Mouse (Mus musculus): Measurements from ENCODE around the gene Gmfg. TPM values are rescaled to one million over a fixed set of nuclear protein-coding genes. Genes with fewer than 3 reads are reported as not detected.
A peak's percentile ranks its signal among the peaks of the same experiment; 100 is the strongest.

The Gmfg gene
- total and polyA plus RNA-seq, 2 experiments from 2014 or later = 4.0 to 4.3 TPM

DNA sequence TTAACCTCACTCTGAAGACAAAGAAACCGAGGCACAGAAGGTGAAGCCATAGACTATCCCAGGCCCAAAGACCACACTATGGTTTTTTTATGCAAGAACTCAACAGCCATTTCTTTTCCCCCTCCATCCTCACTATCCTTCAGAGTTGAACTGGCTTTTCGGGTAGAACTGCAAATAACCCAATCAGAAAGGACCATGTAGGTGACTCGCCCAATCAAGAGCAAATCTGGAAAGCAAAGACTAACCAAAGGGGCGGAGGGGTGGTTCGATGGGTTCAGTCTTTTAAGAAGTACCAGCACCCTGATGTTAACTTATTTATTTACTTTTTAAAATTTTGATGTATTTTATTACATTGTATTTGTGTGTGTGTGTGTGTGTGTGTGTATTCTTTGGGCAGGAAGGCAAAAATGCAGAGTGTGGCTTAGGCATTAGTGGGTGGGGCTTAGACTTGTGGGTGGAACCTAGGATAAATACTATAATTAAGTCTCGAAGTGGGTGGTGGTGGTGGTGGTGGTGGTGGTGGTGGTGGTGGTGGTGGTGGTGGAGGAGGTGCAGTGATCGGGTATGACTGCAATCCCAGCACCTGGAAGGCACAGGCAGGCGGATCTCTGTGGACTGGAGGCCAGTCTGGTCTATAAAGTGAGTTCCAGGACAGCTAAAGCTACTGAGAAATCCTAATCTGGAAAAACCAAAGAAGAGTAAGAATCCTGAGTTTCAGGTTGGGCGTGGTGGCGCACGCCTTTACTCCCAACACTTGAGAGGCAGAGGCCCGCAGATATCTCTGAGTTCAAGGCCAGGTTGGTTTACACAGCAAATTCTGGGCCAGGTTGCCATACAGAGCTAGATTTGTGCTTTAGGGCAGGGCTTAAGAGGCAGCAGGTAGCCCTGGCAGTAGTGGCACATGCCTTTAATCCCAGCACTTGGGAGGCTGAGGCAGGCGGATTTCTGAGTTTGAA lies 10.9 kb downstream of the Gmfg start:
- TF ChIP-seq CTCF (IDR thresholded peaks at IDR 0.05) = no peak
- no peaks in the 10 kb centered on the region for H3K9me3 ChIP-seq (ENCODE audit: low read length)
- no peak overlapping the region for H3K4me3 ChIP-seq (ENCODE audit: low read depth, low read length)
- WGBS = 74% methylated on average over 13 of the region's 13 CpGs
- no peak overlapping the region for H3K9ac ChIP-seq (replicated peaks; ENCODE audit: low read length, poor library complexity, severe bottlenecking)
- DNase-seq (ENCODE audit: low spot score) = no peak
- no peaks in the 10 kb centered on the region for H3K27me3 ChIP-seq (ENCODE audit: insufficient read depth, low read length)
- no peak for ATAC-seq (ENCODE audit: low FRiP score)
- H3K4me2 ChIP-seq (ENCODE audit: low read depth, low read length, poor library complexity, severe bottlenecking) = no peak overlapping the region
- no peaks in the 10 kb centered on the region for H3K36me3 ChIP-seq (ENCODE audit: insufficient read depth, low read length)
- no peak overlapping the region for H3K27ac ChIP-seq (ENCODE audit: low read depth, low read length)
- peaks cover 4% of the 10 kb centered on the region; the same call in 1 of the 2 replicates for H3K4me1 ChIP-seq (ENCODE audit: insufficient read depth, low read length)

DNA sequence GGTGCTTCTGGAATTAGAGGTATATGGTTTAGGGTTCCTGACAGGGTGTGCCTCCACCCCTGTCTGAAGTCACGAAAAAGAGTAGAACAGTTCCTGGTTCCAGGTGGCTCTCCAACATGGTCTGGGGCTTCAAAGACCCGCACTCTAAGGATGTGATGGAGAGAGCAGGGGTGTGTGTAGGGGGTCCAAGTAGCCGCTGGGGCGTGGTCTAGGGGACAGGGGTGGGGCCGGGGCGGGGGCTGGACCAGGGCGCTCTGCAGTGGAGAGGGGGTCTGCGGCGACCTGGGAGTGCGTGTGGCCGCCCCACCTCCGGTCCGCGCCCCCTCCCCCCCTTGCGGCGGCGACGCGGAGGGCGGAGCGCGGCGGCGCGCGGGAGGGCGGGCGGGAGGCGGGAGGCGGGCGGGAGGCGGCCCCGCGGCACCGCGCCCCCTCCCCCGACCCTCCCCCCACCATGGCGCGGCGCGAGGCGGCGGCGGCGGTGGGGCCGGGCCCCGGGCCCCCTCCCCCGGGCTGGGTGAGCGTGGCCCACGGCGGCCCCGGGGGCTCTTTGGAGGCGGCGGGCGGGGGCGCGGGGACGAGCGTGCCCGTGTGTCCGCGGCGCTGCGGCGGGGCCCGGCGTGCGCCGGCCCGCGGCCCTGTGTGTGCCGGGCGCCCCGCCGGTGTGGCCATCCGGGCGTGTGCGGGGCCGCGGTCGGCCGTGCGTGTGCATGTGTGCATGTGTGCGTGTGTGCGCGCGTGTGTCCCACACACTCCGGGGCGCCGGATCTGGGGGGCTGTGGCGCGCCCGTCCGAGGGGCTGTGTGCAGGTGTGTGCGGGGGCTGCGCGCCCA lies 14.5 kb downstream of the Gmfg start, which contains the start of gene Lrfn1:
Gene Lrfn1, plus strand, starts transcription at position 450 of the 830 bp plus-strand sequence.
- Histone ChIP-seq H3K27me3 (ENCODE audit: insufficient read depth, low read length) (no peaks in the 10 kb centered on the region), H3K9me3 (ENCODE audit: low read length) (no peaks in the 10 kb centered on the region), H3K36me3 (ENCODE audit: insufficient read depth, low read length) (peaks cover 9% of the 10 kb centered on the region; the same call in 1 of the 2 replicates), H3K4me2 (ENCODE audit: low read depth, low read length, poor library complexity, severe bottlenecking) (peak within 1 kb of the TSS; percentile 76), H3K4me3 (ENCODE audit: low read depth, low read length) (peak within 1 kb of the TSS; percentile 82), H3K9ac (replicated peaks; ENCODE audit: low read length, poor library complexity, severe bottlenecking) (peak within 1 kb of the TSS; percentile 76), H3K4me1 (ENCODE audit: insufficient read depth, low read length) (peaks cover 4% of the 10 kb centered on the region; the same call in 1 of the 2 replicates), H3K27ac (ENCODE audit: low read depth, low read length) (peak within 1 kb of the TSS; percentile 67)
- 0% methylated on average over 26 of the region's 97 CpGs for WGBS
- ATAC-seq (ENCODE audit: low FRiP score) = peak; percentile 71
- peak; percentile 41 for DNase-seq (ENCODE audit: low spot score)
- no peak for TF ChIP-seq CTCF (IDR thresholded peaks at IDR 0.05)

DNA sequence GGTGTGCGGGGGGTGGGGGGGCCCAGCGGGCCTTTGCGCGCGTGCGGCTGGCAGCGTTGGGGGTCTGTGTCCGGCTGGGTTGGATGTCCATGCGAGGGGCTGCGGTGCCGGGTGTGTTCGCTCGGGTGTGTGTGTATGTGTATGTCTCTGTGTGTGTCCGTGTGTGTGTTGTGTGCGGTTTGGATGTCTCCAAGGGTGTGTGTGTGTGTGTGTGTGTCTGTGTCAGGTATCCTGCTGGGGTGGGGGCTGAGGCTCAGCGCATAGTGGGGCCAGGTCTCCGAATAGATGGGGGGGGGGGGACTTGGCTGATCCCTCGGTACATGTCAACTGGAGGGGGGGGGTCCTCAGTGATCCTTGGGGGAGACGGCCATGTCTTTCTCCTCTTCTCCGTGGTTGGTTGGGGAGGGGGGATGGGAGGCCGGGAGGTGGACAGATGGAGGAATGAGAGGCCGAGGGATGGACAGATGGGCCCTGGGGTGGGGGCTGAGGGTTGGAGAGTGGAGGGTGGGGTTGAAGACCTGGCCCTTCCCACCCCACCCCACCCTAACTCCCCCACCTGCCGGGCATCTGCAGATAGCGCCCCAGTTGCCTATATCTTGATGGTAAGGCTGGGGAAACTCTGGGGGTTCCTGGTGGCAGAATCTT lies 15.2 kb downstream of the Gmfg start:
- H3K4me3 ChIP-seq (ENCODE audit: low read depth, low read length) = peak overlapping the region; percentile 82
- H3K4me2 ChIP-seq (ENCODE audit: low read depth, low read length, poor library complexity, severe bottlenecking) = peak overlapping the region; percentile 76
- no peaks in the 10 kb centered on the region for H3K9me3 ChIP-seq (ENCODE audit: low read length)
- ATAC-seq (ENCODE audit: low FRiP score) = peak; percentile 65
- no peaks in the 10 kb centered on the region; the same call in 1 of the 2 replicates for H3K4me1 ChIP-seq (ENCODE audit: insufficient read depth, low read length)
- peaks cover 15% of the 10 kb centered on the region for H3K36me3 ChIP-seq (ENCODE audit: insufficient read depth, low read length)
- no peaks in the 10 kb centered on the region for H3K27me3 ChIP-seq (ENCODE audit: insufficient read depth, low read length)
- peak overlapping the region; percentile 76 for H3K9ac ChIP-seq (replicated peaks; ENCODE audit: low read length, poor library complexity, severe bottlenecking)
- 1% methylated on average over 22 of the region's 24 CpGs for WGBS
- H3K27ac ChIP-seq (ENCODE audit: low read depth, low read length) = peak overlapping the region; percentile 67
- peak; percentile 26 for DNase-seq (ENCODE audit: low spot score)
- no peak for TF ChIP-seq CTCF (IDR thresholded peaks at IDR 0.05)

DNA sequence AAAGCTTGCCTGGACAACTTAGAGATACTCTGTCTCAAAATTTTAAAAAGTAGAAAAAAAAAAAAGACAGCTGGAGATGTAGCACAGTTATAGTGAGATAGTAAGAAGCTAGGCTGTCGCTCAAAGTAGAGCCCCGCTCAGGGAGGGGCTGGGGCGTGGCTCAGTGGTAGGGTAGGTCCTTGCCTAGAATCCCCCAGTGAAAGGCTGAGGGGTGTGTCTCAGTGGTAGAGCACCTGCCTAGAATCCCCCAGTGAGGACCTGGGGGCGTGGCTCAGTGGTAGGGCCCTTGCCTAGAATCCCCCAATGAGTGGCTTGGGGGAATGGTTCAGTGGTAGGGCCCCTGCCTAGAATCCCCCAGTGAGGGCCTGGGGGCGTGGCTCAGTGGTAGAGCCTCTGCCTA lies 23.1 kb downstream of the Gmfg start:
- ATAC-seq (ENCODE audit: low FRiP score) (no peak), DNase-seq (ENCODE audit: low spot score) (no peak)
- TF ChIP-seq CTCF (IDR thresholded peaks at IDR 0.05) = no peak
- WGBS = 95% methylated on average over 5 of the region's 5 CpGs
- H3K27ac ChIP-seq (ENCODE audit: low read depth, low read length) = no peak overlapping the region
- H3K27me3 ChIP-seq (ENCODE audit: insufficient read depth, low read length) = no peaks in the 10 kb centered on the region
- no peaks in the 10 kb centered on the region for H3K4me1 ChIP-seq (ENCODE audit: insufficient read depth, low read length)
- no peak overlapping the region for H3K4me2 ChIP-seq (ENCODE audit: low read depth, low read length, poor library complexity, severe bottlenecking)
- no peak overlapping the region for H3K9ac ChIP-seq (replicated peaks; ENCODE audit: low read length, poor library complexity, severe bottlenecking)
- H3K36me3 ChIP-seq (ENCODE audit: insufficient read depth, low read length) = peaks cover 47% of the 10 kb centered on the region
- no peaks in the 10 kb centered on the region for H3K9me3 ChIP-seq (ENCODE audit: low read length)
- H3K4me3 ChIP-seq (ENCODE audit: low read depth, low read length) = no peak overlapping the region

DNA sequence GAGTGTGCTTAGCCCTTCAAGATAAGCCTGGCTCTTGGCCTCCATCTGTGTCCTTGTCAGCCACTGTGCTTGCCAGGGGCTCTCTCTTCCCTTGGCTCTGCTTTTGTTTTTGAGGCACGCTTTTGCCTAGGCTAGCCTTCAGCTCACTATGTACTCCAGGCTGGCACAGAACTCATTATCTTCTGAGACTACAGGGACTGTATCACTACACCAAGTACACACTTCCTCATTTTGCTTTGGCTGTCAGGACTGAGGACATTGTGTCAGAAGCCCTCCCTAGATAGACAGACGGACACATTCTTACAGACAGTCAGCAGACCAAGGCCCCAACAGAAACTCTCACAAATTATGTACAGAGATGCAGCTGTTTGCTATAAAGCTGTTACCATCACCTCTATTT lies 25.5 kb downstream of the Gmfg start:
- Histone ChIP-seq H3K4me1 (ENCODE audit: insufficient read depth, low read length) (no peaks in the 10 kb centered on the region), H3K9ac (replicated peaks; ENCODE audit: low read length, poor library complexity, severe bottlenecking) (no peak overlapping the region), H3K27ac (ENCODE audit: low read depth, low read length) (no peak overlapping the region), H3K4me2 (ENCODE audit: low read depth, low read length, poor library complexity, severe bottlenecking) (no peak overlapping the region), H3K27me3 (ENCODE audit: insufficient read depth, low read length) (no peaks in the 10 kb centered on the region), H3K36me3 (ENCODE audit: insufficient read depth, low read length) (peaks cover 42% of the 10 kb centered on the region), H3K9me3 (ENCODE audit: low read length) (no peaks in the 10 kb centered on the region), H3K4me3 (ENCODE audit: low read depth, low read length) (no peak overlapping the region)
- WGBS = 98% methylated on average over 2 of the region's 2 CpGs
- no peak for TF ChIP-seq CTCF (IDR thresholded peaks at IDR 0.05)
- DNase-seq (ENCODE audit: low spot score) = no peak
- no peak for ATAC-seq (ENCODE audit: low FRiP score)

Measured in midbrain, postnatal 0 days (tissue).